Mouse (Mus musculus) lung, postnatal 0 days (tissue): ENCODE measurements around the gene Tmem156.
A peak's percentile ranks its signal among the peaks of the same experiment; 100 is the strongest.

Experiments
- CTCF ChIP-seq: IDR thresholded peaks from 2 replicates; pipeline ENCODE4 v1.5.1; 2016; ENCODE audit warnings: antibody characterized with exemption, mild to moderate bottlenecking
- EP300 ChIP-seq: IDR thresholded peaks from 2 replicates; pipeline ENCODE4 v1.6.1; 2016; ENCODE audit warnings: antibody characterized with exemption, mild to moderate bottlenecking, control low read depth

- peak; percentile 18 for TF ChIP-seq CTCF
- no peak for TF ChIP-seq EP300
Observed at GRCm38 (mm10) chr5:65106876-65107772, 15.2 kb upstream of the Tmem156 start, which contains the start of gene Klhl5.
